Mouse (Mus musculus): ENCODE data around the gene Pdcd1. TPM values are rescaled to one million over a fixed set of nuclear protein-coding genes. Genes with fewer than 3 reads are reported as not detected.

Gene Pdcd1
- 0.06 and 0.13 TPM in 2 replicates for polyA plus RNA-seq (2012; rRNA removed)

GRCm38 (mm10) chr1:94052373-94052772 is at the start of gene Pdcd1:
Gene Pdcd1 (minus strand): TSS chr1:94052553.
- TF ChIP-seq POLR2A (IDR thresholded peaks at IDR 0.05; ENCODE audit: extremely low read depth, insufficient read depth, low read length) = no peak
- no peak for TF ChIP-seq CTCF (IDR thresholded peaks at IDR 0.05; ENCODE audit: extremely low read depth, insufficient read depth, low read length)
- peak within 1 kb of the TSS; percentile 96 for H3K27ac ChIP-seq (ENCODE audit: insufficient read depth, low read length)

GRCm38 (mm10) chr1:94091788-94092187 is 39.4 kb upstream of the Pdcd1 start:
- H3K4me3 ChIP-seq (ENCODE audit: insufficient read depth, low read length) = no peak overlapping the region
- H3K27ac ChIP-seq (ENCODE audit: insufficient read depth, low read length) = no peak overlapping the region
- no peak for TF ChIP-seq CTCF (IDR thresholded peaks at IDR 0.05; ENCODE audit: extremely low read depth, insufficient read depth, low read length)
- TF ChIP-seq POLR2A (IDR thresholded peaks at IDR 0.05; ENCODE audit: extremely low read depth, insufficient read depth, low read length) = no peak
- no peaks in the 10 kb centered on the region for H3K4me1 ChIP-seq (ENCODE audit: control insufficient read depth, insufficient read depth, low read length)

More at GRCm38 (mm10) chr1:94052373-94052772, at the start of gene Pdcd1:
- peaks cover 11% of the 10 kb centered on the region for H3K4me1 ChIP-seq (ENCODE audit: control insufficient read depth, insufficient read depth, low read length)
- no peak within 1 kb of the TSS for H3K4me3 ChIP-seq (ENCODE audit: insufficient read depth, low read length)

DNA sequence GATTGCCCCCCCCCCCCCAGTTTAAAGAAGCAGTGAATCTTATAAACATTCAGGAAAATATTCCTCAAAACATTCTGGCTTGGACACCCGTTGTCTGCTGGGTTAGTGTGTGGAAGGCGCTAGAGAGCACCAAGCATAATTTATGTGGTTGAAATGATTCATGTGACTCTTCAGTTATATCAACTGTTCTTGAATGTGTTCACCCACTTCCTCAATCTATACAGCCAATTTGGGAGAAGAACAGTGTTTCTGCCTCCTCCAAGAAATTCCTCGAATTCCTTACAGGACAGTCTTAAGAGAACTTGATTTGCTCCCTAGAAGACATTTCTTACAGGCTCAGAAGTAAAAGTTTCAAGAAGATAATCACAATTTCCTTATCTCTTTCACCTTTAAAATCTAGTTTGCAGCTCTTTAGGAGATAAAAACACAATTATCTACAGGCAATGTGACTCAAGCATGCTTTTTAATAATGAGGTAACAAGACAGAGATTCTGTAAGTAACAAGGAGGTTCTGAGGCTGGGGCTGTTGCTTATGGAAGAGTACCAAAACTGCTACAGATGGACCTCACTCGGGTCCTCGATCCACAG is 34.1 kb upstream of the Pdcd1 start:
- H3K27ac ChIP-seq (ENCODE audit: insufficient read depth, low read length) = no peak overlapping the region
- no peak overlapping the region for H3K4me3 ChIP-seq (ENCODE audit: insufficient read depth, low read length)
- TF ChIP-seq POLR2A (IDR thresholded peaks at IDR 0.05; ENCODE audit: extremely low read depth, insufficient read depth, low read length) (no peak), CTCF (IDR thresholded peaks at IDR 0.05; ENCODE audit: extremely low read depth, insufficient read depth, low read length) (no peak)
- H3K4me1 ChIP-seq (ENCODE audit: control insufficient read depth, insufficient read depth, low read length) = no peaks in the 10 kb centered on the region

DNA sequence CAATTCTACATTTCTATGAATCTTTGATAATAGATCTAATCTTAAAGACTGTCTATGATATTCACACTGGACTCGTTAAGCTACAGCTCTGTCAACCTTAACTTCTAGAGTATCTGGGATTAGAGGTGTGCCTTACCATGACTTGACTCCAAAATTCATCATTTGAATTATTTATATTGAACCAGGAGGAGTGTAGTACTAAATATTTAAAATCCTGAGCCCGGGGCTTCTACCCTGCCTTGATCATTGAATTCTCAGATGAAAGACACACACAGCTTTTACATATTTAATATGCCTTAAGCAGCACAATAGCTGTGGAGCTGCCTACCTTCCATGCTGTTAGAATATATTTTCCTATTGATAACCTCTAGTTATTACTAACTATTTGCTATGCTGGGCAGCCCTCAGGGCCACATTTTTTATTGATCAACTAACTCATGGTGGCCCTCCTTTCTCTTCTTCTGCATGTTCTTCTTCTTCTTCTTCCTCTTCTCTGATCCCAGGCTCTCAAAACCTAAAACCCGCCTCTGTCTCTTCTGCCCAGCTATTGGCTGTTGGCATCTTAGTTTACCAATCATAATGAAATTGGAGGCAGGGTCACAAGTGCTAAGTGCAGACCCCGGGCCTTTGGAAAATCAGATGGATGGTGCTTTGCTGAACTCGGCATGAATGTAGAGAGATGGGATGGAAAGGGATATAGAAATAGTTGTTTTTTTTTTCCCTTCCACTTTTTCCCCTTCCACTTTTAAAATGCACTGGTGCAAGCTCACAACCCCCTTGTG is 33.2 kb upstream of the Pdcd1 start:
- TF ChIP-seq POLR2A (IDR thresholded peaks at IDR 0.05; ENCODE audit: extremely low read depth, insufficient read depth, low read length) (no peak), CTCF (IDR thresholded peaks at IDR 0.05; ENCODE audit: extremely low read depth, insufficient read depth, low read length) (no peak)
- no peak overlapping the region for H3K27ac ChIP-seq (ENCODE audit: insufficient read depth, low read length)
- no peaks in the 10 kb centered on the region for H3K4me1 ChIP-seq (ENCODE audit: control insufficient read depth, insufficient read depth, low read length)
- no peak overlapping the region for H3K4me3 ChIP-seq (ENCODE audit: insufficient read depth, low read length)

DNA sequence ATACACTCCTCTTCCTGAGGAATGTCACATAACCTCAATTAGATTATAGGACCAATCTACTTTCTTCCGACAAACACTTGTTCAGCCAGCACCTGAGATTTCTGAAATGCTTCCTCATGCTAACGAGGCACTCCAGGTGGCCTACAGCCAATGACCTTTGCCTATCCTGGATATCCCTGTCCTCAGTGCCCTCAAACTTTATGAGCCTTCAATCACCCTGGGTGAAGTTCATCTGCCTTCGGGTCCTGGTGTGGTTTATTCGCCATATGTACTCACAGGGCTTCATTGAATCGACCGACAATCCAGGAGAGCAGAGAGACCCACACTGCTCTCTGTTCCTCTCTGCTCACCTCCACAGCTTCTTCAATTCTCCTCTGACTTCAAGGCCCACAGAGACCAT is 29.4 kb upstream of the Pdcd1 start:
- no peak overlapping the region for H3K27ac ChIP-seq (ENCODE audit: insufficient read depth, low read length)
- H3K4me1 ChIP-seq (ENCODE audit: control insufficient read depth, insufficient read depth, low read length) = no peaks in the 10 kb centered on the region
- no peak for TF ChIP-seq CTCF (IDR thresholded peaks at IDR 0.05; ENCODE audit: extremely low read depth, insufficient read depth, low read length)
- no peak for TF ChIP-seq POLR2A (IDR thresholded peaks at IDR 0.05; ENCODE audit: extremely low read depth, insufficient read depth, low read length)
- no peak overlapping the region for H3K4me3 ChIP-seq (ENCODE audit: insufficient read depth, low read length)

DNA sequence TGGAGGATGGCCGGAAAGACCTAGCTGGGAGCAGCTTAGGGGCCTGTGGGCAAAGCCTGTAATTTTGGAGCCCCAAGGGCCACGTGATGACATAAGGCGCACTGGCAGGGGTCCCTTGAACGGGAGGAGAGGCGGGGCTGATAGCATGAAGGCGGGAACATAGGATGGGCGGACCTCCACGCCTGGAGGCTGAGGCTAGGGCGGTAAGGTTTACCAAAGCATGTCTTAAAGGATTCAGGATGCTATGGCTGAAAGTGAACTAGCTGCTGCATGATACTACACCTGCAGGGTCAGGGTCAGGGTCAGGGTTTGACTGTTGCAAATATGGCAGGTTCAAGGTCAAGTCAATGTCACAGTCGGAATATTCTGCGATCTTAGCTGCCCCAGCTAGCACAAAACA is 28.8 kb upstream of the Pdcd1 start:
- Histone ChIP-seq H3K4me3 (ENCODE audit: insufficient read depth, low read length) (no peak overlapping the region), H3K4me1 (ENCODE audit: control insufficient read depth, insufficient read depth, low read length) (no peaks in the 10 kb centered on the region), H3K27ac (ENCODE audit: insufficient read depth, low read length) (no peak overlapping the region)
- TF ChIP-seq POLR2A (IDR thresholded peaks at IDR 0.05; ENCODE audit: extremely low read depth, insufficient read depth, low read length) = no peak
- TF ChIP-seq CTCF (IDR thresholded peaks at IDR 0.05; ENCODE audit: extremely low read depth, insufficient read depth, low read length) = no peak

DNA sequence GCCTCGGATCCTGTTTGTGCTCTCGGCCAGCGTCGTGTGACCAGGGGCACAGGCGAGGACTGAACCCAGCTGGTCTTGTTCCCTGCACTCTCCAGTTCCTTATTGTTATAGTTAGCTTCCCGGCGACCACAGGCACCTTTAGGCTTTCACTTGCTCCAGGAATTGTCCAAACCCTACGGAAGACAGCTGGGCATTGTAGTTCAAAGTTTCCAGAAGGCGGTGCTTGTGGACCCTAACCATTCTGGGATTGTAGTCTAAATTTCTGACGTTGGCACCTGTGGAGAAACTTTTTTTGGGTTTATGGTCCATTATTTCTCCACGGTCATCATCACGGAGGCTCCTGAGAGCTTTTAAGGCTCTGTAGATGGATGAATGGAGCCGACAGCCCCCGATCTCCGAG is 28.4 kb upstream of the Pdcd1 start:
- Histone ChIP-seq H3K27ac (ENCODE audit: insufficient read depth, low read length) (no peak overlapping the region), H3K4me1 (ENCODE audit: control insufficient read depth, insufficient read depth, low read length) (no peaks in the 10 kb centered on the region), H3K4me3 (ENCODE audit: insufficient read depth, low read length) (no peak overlapping the region)
- TF ChIP-seq POLR2A (IDR thresholded peaks at IDR 0.05; ENCODE audit: extremely low read depth, insufficient read depth, low read length) = no peak
- TF ChIP-seq CTCF (IDR thresholded peaks at IDR 0.05; ENCODE audit: extremely low read depth, insufficient read depth, low read length) = no peak

DNA sequence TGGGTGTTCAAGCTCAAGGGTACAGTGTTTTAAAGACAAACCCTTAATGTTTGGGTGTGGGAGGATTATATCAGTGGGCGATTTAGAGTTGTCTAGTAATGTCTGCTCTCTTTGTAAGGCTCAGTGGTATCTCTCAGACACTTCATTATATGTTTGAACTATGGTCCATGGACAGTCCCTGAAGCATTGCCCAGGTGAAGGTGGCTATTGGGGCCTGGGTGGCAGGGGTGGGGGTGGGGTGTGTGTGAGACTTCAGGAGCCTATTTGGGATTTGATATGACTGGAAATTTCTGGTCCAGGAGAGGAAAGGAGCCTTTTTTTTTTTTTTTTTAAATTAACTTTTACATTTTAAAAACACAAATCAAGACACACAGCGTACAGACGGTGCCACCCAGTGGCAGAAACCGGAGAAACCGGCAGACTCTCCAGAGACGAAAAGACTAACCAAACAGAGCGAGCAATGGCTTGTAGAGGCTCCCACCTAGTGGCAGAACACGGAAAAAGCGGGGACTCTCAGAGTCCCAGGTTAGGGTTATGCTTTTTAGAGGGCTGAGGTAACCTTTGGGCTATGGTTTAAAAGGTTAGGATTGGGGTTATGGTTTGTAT is 26.6 kb upstream of the Pdcd1 start:
- TF ChIP-seq POLR2A (IDR thresholded peaks at IDR 0.05; ENCODE audit: extremely low read depth, insufficient read depth, low read length) (no peak), CTCF (IDR thresholded peaks at IDR 0.05; ENCODE audit: extremely low read depth, insufficient read depth, low read length) (peak; percentile 99)
- Histone ChIP-seq H3K4me3 (ENCODE audit: insufficient read depth, low read length) (no peak overlapping the region), H3K27ac (ENCODE audit: insufficient read depth, low read length) (no peak overlapping the region), H3K4me1 (ENCODE audit: control insufficient read depth, insufficient read depth, low read length) (no peaks in the 10 kb centered on the region)

DNA sequence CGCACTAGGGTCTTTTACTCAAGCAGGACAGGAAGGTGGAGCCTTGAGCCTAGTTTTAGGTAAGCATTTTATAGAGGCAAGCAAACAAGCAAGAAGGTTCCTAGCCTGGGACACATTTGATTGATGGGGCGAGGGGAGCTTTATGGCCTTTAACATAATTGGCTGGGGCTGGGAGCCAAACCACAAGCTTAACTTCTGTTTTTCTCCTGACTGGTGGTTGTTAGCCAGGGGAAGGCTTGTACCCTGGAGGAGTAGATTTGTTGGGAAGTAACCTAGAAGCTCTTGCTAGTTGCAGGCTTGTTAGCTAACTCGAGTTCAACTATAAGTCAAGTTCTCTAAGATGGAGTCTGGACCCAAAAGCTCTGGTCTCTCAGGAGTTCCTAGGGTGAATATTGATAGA is 26.0 kb upstream of the Pdcd1 start:
- no peaks in the 10 kb centered on the region for H3K4me1 ChIP-seq (ENCODE audit: control insufficient read depth, insufficient read depth, low read length)
- H3K27ac ChIP-seq (ENCODE audit: insufficient read depth, low read length) = no peak overlapping the region
- no peak overlapping the region for H3K4me3 ChIP-seq (ENCODE audit: insufficient read depth, low read length)
- TF ChIP-seq POLR2A (IDR thresholded peaks at IDR 0.05; ENCODE audit: extremely low read depth, insufficient read depth, low read length) (no peak), CTCF (IDR thresholded peaks at IDR 0.05; ENCODE audit: extremely low read depth, insufficient read depth, low read length) (no peak)
